Mouse (Mus musculus): ENCODE data around the gene St7l.
"Not testable (repeated sequence)": the region's sequence is repeated elsewhere in the genome, so short reads cannot be mapped to it uniquely, and the experiment has no call there.

The St7l gene

GRCm38 (mm10) chr3:104863786-104864650 lies at the start of gene St7l, which contains the start of gene Capza1:
Gene St7l (plus strand): TSS chr3:104864005.
Gene Capza1 (minus strand): TSS chr3:104864505.
- DNase-seq (ENCODE audit: low spot score in 2 of 2), result peak; percentile 79 to 84

- DNase-seq (ENCODE audit: low spot score in 2 of 2), result no peak
Measured at GRCm38 (mm10) chr3:104814746-104815145, 49.1 kb upstream of the St7l start.

GRCm38 (mm10) chr3:104815346-104815745 lies 48.5 kb upstream of the St7l start:
- DNase-seq (ENCODE audit: low spot score in 2 of 2), result no peak

GRCm38 (mm10) chr3:104816130-104816529 lies 47.7 kb upstream of the St7l start:
- no peak for DNase-seq (ENCODE audit: low spot score in 2 of 2)

GRCm38 (mm10) chr3:104817481-104817990 lies 46.3 kb upstream of the St7l start:
- DNase-seq (ENCODE audit: low spot score in 2 of 2), result peak; percentile 19 to 37

- peak; percentile 44 to 53 for DNase-seq (ENCODE audit: low spot score in 2 of 2)
Measured at GRCm38 (mm10) chr3:104817991-104818748, 45.6 kb upstream of the St7l start, which contains the start of gene Mov10. Gene Mov10 (minus strand): TSS chr3:104818563.

- DNase-seq (ENCODE audit: low spot score in 2 of 2), result no peak
Measured at GRCm38 (mm10) chr3:104818749-104819134, 45.1 kb upstream of the St7l start.

GRCm38 (mm10) chr3:104820426-104820825 lies 43.4 kb upstream of the St7l start:
- no peak for DNase-seq (ENCODE audit: low spot score in 2 of 2)

- DNase-seq (ENCODE audit: low spot score in 2 of 2), result no peak
Measured at GRCm38 (mm10) chr3:104822413-104822812, 41.4 kb upstream of the St7l start.

- no peak for DNase-seq (ENCODE audit: low spot score in 2 of 2)
Measured at GRCm38 (mm10) chr3:104835797-104836196, 28.0 kb upstream of the St7l start.

- DNase-seq (ENCODE audit: low spot score in 2 of 2), result no peak
Measured at GRCm38 (mm10) chr3:104841049-104841448, 22.8 kb upstream of the St7l start.

GRCm38 (mm10) chr3:104846601-104847000 lies 17.2 kb upstream of the St7l start:
- DNase-seq (ENCODE audit: low spot score in 2 of 2), result no peak

- DNase-seq (ENCODE audit: low spot score in 2 of 2), result no peak
Measured at GRCm38 (mm10) chr3:104854465-104854864, 9.3 kb upstream of the St7l start.

GRCm38 (mm10) chr3:104854866-104855265 lies 8.9 kb upstream of the St7l start:
- no peak for DNase-seq (ENCODE audit: low spot score in 2 of 2)

GRCm38 (mm10) chr3:104856106-104856505 lies 7.7 kb upstream of the St7l start:
- DNase-seq (ENCODE audit: low spot score in 2 of 2), result no peak

- no peak for DNase-seq (ENCODE audit: low spot score in 2 of 2)
Measured at GRCm38 (mm10) chr3:104858560-104858959, 5.2 kb upstream of the St7l start.

- peak; percentile 72 to 80 for DNase-seq (ENCODE audit: low spot score in 2 of 2)
Measured at GRCm38 (mm10) chr3:104864651-104865340, 991 bp downstream of the St7l start.

- no peak for DNase-seq (ENCODE audit: low spot score in 2 of 2)
Measured at GRCm38 (mm10) chr3:104865341-104865788, 1.6 kb downstream of the St7l start.

GRCm38 (mm10) chr3:104866674-104867073 lies 2.9 kb downstream of the St7l start:
- not testable (repeated sequence) for DNase-seq (ENCODE audit: low spot score in 2 of 2)

GRCm38 (mm10) chr3:104869611-104870010 lies 5.8 kb downstream of the St7l start:
- no peak for DNase-seq (ENCODE audit: low spot score in 2 of 2)

- DNase-seq (ENCODE audit: low spot score in 2 of 2), result no peak
Measured at GRCm38 (mm10) chr3:104888585-104888984, 24.8 kb downstream of the St7l start.

GRCm38 (mm10) chr3:104896141-104896540 lies 32.3 kb downstream of the St7l start:
- no peak for DNase-seq (ENCODE audit: low spot score in 2 of 2)

All from spleen, postnatal 14 days (tissue).